Mouse (Mus musculus): ENCODE measurements at regions not wholly inside any gene's neighbourhood (a gene's known extent, or its start where the extent isn't known, plus 50 kb on each side); places are given as distances from the start of the nearest gene placed in this dataset.
A peak's percentile ranks its signal among the peaks of the same experiment; 100 is the strongest.

DNA sequence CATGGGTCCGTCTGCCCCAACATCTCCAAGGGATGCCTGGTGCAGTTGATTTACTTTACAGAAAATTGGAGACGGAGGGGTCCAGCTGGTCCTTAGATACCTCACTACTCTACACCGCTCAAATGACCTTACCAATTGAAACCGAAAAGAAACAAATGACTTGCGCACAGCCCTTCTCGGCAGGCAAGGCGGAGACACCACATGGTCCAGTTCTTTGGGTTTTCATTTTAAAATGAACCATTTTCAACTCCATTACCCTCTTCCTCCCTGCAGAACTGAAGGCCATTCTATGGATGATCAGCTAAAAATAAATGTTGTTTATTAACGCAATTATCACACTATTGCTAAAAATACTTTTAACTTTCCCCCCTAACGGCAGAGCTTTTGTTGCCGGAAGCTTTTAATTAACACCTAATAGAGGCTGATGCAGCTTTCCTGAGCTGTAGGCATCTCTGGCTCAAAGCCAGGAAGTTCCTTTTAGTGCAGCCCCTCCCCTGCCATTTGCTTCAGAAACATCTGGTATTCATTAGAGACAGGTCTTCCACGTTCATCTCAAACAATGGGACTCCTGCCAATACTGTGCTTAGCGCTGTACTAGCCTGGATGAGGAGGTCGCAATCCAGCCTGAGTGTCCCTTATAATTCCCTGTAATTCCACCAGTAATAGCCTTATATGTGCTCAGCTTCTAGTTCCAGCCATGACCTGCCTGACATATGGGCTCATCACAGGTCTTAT lies 247.5 kb downstream of the Drd1 start:
- intact Hi-C loops (cut with DNase I), result no loop called here
- no peak for DNase-seq

- intact Hi-C loops (cut with DNase I), result no loop called here
- DNase-seq, result no peak
Observed at GRCm38 (mm10) chr13:53805872-53806271, 249.6 kb downstream of the Drd1 start.

GRCm38 (mm10) chr13:53800978-53801377 lies 254.5 kb downstream of the Drd1 start:
- intact Hi-C loops (cut with DNase I), result no loop called here
- DNase-seq, result no peak

GRCm38 (mm10) chr13:53788809-53789208 lies 266.7 kb downstream of the Drd1 start:
- DNase-seq, result no peak
- intact Hi-C loops (cut with DNase I), result no loop called here

GRCm38 (mm10) chr13:53783492-53783891 lies 272.0 kb downstream of the Drd1 start:
- DNase-seq, result peak; percentile 82
- intact Hi-C loops (cut with DNase I), result loop anchor here (2.0 kb wide), 1 partner anchor 281 kb away; no protein-coding TSS in a partner anchor

DNA sequence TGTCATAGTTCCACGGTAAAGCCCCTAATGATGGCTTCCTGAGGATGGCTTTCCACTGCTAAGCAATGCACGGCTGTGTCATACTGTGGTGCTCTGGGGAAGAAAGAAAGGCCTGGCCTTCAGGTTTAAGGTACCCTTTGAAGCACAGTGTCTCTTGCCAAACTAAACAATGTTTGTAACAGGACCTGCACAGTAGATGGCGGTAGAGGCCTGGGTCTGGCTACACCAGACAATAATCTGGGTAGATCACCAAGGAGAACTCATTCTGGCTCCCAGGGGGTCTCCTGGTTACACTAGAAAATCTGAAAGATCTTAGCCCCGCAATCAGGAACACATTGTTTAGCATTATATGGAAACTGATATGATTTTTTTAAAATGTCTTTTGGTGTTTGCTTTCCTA lies 276.4 kb downstream of the Drd1 start:
- DNase-seq, result peak; percentile 69
- intact Hi-C loops (cut with DNase I), result no loop called here

GRCm38 (mm10) chr13:53776421-53776820 lies 279.1 kb downstream of the Drd1 start:
- peak; percentile 12 for DNase-seq
- intact Hi-C loops (cut with DNase I), result no loop called here

GRCm38 (mm10) chr13:53775687-53776086 lies 279.8 kb downstream of the Drd1 start:
- DNase-seq, result peak; percentile 57
- intact Hi-C loops (cut with DNase I), result no loop called here

GRCm38 (mm10) chr13:53764613-53765243 lies 290.8 kb downstream of the Drd1 start:
- DNase-seq, result peak; percentile 70
- intact Hi-C loops (cut with DNase I), result loop anchor here (2.0 to 10.0 kb wide), 2 partner anchors 80 to 322 kb away; no protein-coding TSS in a partner anchor

DNA sequence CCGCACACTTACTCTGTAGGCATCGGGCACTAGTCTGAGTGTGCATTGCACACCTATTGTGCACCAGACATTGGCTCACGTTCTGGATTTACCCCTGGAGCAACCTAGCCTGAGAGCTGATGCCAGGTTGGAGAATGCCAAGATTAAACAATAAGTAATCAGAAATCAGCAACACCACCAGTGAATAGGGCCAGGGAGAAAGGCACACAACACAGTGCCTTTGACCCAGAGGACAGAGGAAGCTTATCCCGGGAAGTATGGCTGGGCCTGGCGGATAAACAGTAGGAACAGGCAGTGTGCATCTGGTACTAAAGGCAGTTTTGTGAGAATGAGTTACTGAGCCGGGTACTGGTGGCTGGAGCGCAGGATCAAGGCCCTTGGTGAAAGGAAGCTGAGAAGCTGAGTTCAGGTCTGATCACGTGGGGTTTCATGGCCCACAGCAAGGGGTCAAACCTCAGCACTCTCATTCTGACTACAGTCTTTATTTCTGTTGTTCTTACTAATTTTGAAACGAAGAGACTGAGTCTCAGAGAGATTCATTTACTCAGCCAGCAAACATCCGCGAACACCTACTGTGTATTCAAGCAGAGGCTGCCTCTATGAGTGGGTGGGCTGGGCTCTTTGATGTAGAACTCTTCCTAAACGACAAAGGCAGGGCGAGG lies 284.8 kb upstream of the Msx2 start:
- intact Hi-C loops (cut with DNase I), result no loop called here
- DNase-seq, result no peak

DNA sequence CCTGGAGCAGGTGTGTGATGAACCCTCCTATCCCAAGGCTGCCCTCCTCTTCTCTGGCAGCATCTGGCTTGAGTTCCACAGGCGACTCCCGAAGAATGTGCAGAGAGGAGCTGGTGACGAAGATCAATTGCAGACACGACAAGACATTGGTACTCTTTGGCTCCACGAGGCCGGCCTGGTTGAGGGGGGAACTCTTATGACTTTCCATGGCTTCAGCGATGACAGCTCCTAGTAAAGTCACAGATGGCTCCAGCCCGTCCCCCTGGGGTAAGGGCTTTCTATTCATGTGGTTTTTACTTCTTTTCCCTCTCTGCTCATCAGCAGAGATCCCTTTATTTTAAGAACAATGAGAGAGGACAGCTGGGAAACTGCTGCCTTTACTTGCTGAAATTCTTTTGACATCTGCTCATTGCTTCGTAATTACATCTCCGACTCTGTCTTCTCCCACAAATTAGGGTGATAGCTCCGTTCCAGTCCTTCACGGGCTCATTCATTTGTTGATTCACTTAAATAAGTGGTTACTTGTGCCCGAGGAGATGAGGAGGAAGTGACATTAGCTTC lies 284.2 kb upstream of the Msx2 start:
- DNase-seq, result no peak
- intact Hi-C loops (cut with DNase I), result no loop called here

- intact Hi-C loops (cut with DNase I), result no loop called here
- no peak for DNase-seq
Observed at GRCm38 (mm10) chr13:53755046-53755615, 282.3 kb upstream of the Msx2 start.

DNA sequence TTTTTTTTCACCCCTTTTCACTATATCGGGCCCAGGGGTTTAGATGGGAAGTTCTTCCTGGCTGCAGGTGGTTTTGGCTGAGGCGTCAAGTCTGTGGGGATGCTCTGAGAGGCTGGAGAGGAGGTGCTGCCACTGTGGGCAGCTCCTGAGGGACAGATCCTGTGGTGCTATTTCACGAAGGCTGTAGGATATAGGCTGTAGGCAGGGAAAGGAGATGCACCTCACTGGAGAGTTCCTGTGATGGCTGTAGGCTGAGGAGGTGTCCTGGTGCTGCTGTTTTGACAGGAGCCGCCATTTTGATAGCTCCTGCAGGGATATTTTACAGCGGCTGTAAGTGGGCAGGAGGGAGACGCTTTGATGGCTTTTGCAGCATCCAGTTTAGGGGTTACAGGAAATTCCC lies 280.2 kb upstream of the Msx2 start:
- intact Hi-C loops (cut with DNase I), result no loop called here
- no peak for DNase-seq

GRCm38 (mm10) chr13:53740981-53741380 lies 268.1 kb upstream of the Msx2 start:
- intact Hi-C loops (cut with DNase I), result no loop called here
- no peak for DNase-seq

DNA sequence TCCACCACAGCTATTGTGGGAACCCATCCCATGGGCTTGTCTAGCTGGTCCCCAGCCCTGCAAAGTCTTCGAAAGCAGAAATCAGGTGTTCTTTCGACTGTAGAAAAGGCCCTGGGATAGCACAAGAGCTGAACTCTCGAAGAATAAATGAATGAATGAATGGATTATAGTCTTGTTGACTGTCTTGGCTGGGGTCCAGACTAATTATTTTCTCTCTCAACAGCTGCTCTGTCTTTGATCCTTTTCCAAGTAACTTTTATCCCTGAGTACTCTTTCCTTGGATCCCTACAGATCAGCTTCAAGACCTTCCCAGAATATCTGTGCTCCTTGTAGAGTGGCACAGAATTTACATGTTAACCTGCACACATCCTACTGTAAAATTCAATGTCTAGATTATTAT lies 266.3 kb upstream of the Msx2 start:
- DNase-seq, result no peak
- intact Hi-C loops (cut with DNase I), result no loop called here

GRCm38 (mm10) chr13:53734944-53735343 lies 262.1 kb upstream of the Msx2 start:
- intact Hi-C loops (cut with DNase I), result no loop called here
- DNase-seq, result peak; percentile 67

- no peak for DNase-seq
- intact Hi-C loops (cut with DNase I), result no loop called here
Observed at GRCm38 (mm10) chr13:53730259-53730902, 257.5 kb upstream of the Msx2 start.

DNA sequence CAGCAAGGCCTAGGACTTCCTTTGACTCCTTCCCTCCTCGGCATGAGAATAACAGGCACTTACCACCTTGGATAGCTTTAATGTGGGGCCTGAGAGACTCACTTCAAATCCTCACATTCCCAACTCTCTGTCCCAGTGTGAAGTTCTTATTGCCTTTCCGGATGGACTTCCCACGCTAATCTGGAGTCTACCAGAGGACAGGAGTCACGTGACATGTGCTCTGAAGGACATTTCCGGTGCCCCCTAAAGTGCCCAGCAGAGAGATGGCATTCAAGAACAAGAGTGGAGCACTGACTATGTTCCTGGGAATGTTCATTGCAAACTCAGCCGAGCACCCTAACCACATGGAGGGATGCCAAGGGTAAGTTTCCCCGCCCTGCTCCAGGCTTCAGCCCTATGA lies 257.0 kb upstream of the Msx2 start:
- no peak for DNase-seq
- intact Hi-C loops (cut with DNase I), result no loop called here

- intact Hi-C loops (cut with DNase I), result no loop called here
Observed at GRCm38 (mm10) chr13:53726031-53726430, 253.2 kb upstream of the Msx2 start.

DNA sequence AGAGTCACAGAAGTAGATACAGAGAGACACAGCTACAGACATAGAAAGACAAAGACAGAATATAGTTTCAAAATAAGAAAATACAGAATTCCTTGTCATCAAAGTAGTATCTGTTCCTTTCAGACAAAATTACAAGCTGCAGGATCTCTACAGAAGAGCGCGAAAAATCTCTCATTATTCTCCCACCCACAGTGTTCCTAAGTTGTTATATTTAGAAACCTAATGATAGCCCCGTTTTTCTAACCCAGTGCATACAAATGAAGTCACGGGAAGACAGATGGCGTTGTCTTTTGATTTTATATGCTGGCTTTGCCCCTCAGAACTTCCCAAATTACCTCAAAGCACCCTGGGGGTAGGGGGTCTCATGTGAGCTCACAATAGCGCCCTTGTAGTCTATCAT lies 250.0 kb upstream of the Msx2 start:
- DNase-seq, result no peak
- intact Hi-C loops (cut with DNase I), result no loop called here

More at GRCm38 (mm10) chr13:53726031-53726430, 253.2 kb upstream of the Msx2 start:
- no peak for DNase-seq

GRCm38 (mm10) chr13:53721038-53721463 lies 248.2 kb upstream of the Msx2 start:
- intact Hi-C loops (cut with DNase I), result no loop called here
- DNase-seq, result no peak

All from left cerebral cortex, postnatal 4 days (tissue).